Comparison of ENCODE assay signal across 26 mouse cellular contexts in the genomic region with DNA sequence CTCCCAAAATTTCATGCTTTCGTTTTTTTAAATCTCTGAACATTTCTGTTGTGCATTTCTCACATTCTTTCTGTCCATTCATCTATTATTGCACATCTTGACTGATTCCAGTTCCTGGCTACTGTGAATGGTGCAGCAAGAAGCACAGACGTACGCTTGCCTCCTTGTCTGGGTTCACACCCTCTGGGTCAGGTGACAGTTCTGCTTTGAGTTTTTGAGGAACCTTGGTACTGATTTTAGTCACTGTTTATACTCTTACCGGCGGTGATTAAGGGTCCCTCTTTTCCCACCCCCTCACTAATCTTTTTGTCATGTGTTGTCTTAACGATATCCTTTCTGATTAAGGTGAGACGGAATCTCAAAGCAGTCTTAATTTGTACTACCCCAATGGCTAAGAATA. TPM values are rescaled to one million over a fixed set of nuclear protein-coding genes. Genes with fewer than 3 reads are reported as not detected.
"Had no signal": no experiment of that assay in that cellular context is flagged by ENCODE, and none has a peak within 500 bp of the region (broad histone marks: within the 10 kb centered on the region; RNA-seq: fewer than 3 reads in every experiment).

No protein-coding gene starts in this region.

- H3K4me2 ChIP-seq: liver, embryonic 15.5 days; lung, embryonic 15.5 days; neural tube, embryonic 13.5 days; neural tube, embryonic 15.5 days; stomach, embryonic 15.5 days had no signal

- ATAC-seq: liver, postnatal 0 days; lung, postnatal 0 days; midbrain, embryonic 16.5 days had no signal

- H3K27me3 ChIP-seq: neural tube, embryonic 15.5 days had no signal

- DNase-seq: liver, postnatal 0 days; lung, adult 2 months; lung, postnatal 14 days; lung, postnatal 36 days; midbrain, embryonic 14.5 days; retina, postnatal 1 day; right cerebral cortex, adult 18-20 months; right cerebral cortex, postnatal 25 days; right cerebral cortex, postnatal 4 days; spleen, adult 18-20 months; thymus, adult 2 months; thymus, postnatal 25 days; thymus, postnatal 4 days had no signal

- H3K4me3 ChIP-seq: liver, embryonic 15.5 days; lung, embryonic 15.5 days; midbrain, embryonic 10.5 days; myocyte; neural tube, embryonic 13.5 days; neural tube, embryonic 15.5 days; stomach, embryonic 15.5 days had no signal

- H3K9me3 ChIP-seq: liver, embryonic 15.5 days; lung, embryonic 15.5 days; midbrain, embryonic 10.5 days; neural tube, embryonic 13.5 days; neural tube, embryonic 15.5 days; stomach, embryonic 15.5 days had no signal

- H3K27ac ChIP-seq: liver, embryonic 15.5 days; lung, embryonic 15.5 days; macrophage; midbrain, embryonic 10.5 days; neural tube, embryonic 13.5 days; neural tube, embryonic 15.5 days; stomach, embryonic 15.5 days; stomach, postnatal 0 days had no signal

- H3K9ac ChIP-seq: liver, embryonic 15.5 days; liver, postnatal 0 days; lung, embryonic 15.5 days; neural tube, embryonic 13.5 days; neural tube, embryonic 15.5 days; stomach, embryonic 15.5 days had no signal

- H3K36me3 ChIP-seq: liver, embryonic 15.5 days; lung, embryonic 15.5 days; midbrain, embryonic 10.5 days; neural tube, embryonic 13.5 days; neural tube, embryonic 15.5 days; stomach, embryonic 15.5 days had no signal

RNA-seq across cellular contexts. Expression of a gene that starts 15.5 kb away (rescaled TPM):
- total RNA-seq: megakaryocyte progenitor cell, adult 5-6 weeks; megakaryocyte-erythroid progenitor cell, adult 5-6 weeks had no signal
- polyA plus RNA-seq: macrophage; midbrain, embryonic 14.5 days had no signal
